Mouse (Mus musculus) c-Kit-positive CD71-negative TER-119-negative erythroid progenitor cells, embryonic 14.5 days (primary cell): ENCODE measurements at regions not wholly inside any gene's neighbourhood (a gene's known extent, or its start where the extent isn't known, plus 50 kb on each side); places are given as distances from the start of the nearest gene placed in this dataset.

Experiments
- DNase-seq: peaks from one replicate; pipeline ENCODE4 v3.0.0-alpha.2; 2013; ENCODE audit warnings: low read depth

DNA sequence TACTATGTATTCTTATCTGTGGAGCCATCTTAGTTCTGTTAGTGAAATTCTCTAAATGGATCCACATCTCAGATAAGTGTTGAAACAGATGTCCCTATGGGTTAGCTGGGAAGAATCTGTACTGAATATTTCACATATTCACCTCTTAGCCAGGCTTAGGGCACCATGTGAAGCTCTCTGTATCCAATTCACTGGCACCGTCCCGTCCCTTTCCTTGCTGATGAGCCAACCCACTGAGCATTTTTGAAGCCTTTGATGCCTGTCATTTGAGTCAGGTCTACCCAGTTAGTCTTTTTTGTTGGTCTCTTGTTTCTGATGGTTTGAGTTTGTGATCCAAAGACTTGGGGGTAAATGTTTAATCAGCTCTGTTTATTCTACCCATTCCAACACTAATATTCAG lies 88.9 kb upstream of the Bmper start:
- no peak for DNase-seq

DNA sequence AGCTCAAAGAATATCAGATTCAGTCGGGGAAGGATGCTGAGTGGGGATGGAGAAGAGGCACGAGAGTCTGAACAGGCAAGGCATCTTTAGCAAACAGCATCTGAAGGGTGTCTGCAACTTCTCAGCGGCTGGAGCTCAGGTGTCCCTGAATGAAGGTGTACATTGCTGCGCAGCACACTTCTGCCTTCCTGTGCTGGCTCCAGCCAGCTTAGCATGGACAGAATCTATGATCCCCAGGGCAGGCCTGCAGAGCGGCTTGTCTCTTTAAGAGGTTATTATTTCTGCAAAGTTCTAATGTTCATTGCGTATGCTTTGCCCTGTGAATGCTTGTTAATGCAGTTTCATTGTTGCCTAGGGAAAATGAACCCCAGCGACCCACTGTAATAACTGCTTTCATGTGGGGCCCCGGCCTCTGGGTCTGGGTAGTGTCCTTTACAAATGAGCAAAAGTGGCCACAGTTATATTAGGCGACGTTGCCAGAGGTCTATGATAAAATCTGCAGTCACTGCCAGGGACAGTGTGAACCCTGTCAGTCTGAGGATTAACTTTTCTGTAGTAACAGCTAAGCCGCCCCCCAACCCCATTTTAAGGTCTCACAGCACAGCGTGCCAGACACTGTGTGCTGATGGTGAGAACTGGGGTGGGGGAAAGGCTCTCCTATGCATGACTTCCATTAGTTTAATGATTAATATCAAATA lies 88.3 kb upstream of the Bmper start:
- no peak for DNase-seq

DNA sequence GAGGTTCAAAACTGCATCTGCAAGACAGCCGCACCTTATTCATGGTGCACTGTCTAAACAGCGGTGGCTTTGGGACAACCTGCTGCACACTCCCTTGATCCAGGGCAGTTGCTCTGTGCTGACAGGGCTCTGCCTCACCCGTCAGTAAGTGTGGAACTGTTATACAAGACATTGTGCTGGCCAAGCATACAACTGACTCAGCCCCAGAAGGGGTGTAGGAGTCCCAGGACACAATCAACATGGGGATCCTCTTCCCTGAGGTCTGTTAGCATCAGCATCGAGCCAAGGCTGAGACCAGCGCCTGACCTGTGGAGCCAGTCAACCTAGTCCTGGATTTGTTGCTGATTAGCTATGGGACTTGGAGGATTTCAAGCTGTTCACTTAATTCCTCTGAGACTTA lies 86.4 kb upstream of the Bmper start:
- no peak for DNase-seq

DNA sequence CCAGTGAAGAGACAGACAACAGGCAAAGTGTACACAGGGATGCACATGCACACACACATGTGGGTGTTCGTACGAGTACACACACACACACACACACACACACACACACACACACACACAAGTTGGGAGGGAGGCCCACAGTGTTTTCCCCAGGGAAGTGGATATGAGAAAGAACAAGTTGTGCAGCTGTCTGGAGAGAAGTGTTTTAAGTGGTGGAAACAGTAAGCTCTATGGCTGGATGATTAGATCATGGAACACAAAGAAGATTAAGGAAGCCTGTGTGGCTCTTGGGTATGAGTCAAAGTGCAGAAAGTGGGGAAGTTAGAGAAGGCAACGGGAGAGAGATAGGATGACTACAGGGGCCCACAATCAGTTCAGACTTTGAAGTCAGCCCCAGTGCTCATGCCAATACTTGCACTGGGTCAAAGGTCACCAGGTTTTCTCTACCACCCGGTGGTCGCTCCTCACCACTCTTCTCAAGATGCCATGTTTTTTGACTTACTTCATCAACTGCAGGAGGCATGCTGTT lies 85.1 kb upstream of the Bmper start:
- DNase-seq: no peak

DNA sequence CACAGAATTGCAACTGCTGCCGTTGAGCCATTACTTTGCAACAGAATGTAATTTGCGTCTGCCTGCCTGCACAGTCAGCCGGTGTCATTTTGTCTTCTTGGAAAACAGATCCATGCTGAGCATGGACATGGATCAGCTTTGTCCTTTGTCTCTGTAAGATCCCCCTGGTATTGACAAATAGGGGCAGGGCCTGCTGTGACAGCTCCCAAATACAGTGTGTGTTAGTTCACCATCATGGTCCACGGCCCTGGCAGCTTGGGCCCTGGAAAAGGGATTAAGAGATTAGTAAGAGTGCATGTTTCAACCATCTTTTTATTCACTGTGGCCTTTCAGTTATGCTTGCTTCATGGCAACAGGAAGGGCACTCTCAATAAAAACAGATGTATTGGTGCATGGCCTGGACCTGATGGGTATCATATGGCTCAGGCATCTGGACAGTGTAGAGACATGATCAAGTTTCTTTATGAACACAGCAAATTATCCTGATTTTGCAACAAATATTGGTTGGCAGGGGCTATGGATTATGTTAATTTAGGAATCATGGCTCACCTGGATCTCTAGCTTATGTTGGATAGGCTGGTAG lies 83.2 kb upstream of the Bmper start:
- no peak for DNase-seq

DNA sequence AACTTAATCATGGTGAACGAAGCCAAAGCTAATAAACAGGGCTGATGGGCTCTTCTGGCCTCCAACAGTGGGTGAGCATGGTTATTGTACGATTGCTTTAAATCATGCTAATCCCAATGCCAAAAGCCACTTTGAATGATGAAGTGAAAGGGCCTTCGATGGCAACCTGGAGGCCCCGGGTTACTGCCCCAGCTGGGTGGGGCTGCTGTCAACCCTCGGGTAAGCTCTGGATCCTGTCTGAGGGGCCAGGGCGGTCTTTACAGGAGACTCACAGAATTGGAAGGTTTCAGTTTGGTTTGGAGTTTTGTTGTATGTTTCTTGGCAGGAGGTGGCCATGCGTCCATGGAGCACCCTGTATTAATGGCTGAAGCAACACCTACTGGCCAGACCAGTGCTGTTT lies 78.6 kb upstream of the Bmper start:
- no peak for DNase-seq

DNA sequence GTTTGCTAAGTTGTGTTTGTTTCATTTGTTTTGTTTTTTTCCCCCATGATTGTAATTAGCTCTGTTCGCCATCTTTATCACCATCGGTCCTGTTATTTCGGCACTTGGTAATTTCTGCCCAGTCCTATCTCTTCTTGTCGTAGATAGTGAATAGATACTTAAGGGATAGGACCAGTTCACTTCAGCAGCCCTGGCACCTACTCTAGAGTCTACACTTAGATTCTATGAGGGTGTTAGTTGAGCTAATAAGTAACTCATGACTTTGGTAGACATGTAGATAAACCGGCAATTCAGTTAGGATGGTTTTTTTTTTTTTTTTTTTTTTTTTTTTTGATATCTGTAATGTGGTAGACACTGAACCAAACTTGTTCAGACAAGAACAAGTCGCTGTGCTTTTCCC lies 72.5 kb upstream of the Bmper start:
- DNase-seq: no peak

DNA sequence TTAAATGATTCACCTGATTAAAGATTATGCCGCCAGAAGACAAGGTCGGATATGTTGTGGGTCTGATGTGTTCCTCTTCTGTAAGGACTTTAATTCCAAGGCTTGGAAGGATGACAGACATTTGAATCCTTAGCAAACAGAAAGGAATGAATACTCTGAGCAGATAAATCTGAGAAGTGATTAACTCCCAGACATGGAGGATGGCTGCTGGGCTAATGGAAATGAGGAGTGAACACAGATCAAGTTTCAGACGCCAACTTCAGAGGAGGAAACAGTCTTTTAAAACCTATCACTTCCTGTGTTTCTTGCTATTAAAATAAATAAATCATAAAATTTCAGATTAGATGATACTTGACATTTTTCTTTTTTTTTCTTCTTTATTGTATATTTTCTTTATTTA lies 72.0 kb upstream of the Bmper start:
- DNase-seq: no peak

DNA sequence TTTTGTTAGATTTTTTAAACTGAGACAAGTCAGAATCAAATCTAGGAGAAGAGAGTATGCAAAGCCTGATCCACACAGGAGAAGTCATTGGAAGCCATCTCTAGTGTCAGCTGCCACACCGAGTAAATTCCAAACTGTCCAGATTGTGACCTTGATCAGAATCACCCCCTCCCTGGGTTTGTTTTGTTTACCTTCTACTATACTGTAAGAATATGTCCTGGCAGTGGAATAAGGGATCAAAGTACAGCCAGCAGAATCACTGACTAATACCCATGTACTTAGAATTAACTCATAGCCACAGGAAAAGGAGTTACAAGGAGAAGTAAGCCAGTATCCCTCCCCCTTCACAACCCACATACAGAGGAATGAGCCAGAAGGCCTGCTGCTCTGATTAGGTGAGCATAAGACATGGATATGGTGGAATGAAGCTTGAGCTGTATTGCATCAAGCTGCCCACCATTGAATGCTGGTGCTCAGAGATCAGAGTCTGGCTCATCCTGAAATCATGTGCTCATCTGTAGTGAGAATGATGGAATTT lies 70.9 kb upstream of the Bmper start:
- no peak for DNase-seq

DNA sequence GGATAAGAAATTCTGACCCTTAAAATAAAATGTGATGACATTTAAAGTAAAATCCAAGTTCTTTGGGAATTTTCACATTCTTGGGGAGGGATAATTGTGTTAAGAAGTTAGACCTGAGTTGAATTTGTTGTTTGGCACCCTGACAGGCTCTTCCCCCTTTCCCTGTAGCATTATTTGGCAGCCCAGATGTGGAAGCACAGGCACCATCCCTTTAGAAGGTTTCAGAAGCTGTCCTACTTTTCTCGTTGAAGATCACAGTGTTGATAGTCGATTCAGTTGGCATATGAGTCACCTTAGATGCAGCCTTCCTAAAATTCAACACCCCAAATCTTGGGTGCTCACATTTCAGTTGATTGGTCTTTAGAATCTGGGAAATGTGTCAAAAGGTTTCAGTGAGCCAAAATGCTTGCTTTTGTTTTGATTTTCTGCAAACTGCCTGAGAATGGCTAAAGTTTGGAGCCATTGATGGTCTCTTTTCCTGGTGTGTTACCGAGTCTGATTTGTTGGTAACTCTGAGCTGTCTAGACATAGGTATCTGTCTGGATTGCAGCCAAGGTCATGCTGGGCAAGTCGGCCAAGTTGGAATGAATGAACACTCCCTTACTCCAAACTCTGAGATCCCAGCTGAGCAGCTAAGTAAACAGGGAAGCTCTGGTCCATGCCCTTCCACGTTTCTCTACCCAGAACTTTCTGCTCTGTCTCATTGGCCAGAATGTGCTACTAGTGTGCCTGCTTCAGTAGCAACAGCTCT lies 65.9 kb upstream of the Bmper start:
- DNase-seq: no peak

DNA sequence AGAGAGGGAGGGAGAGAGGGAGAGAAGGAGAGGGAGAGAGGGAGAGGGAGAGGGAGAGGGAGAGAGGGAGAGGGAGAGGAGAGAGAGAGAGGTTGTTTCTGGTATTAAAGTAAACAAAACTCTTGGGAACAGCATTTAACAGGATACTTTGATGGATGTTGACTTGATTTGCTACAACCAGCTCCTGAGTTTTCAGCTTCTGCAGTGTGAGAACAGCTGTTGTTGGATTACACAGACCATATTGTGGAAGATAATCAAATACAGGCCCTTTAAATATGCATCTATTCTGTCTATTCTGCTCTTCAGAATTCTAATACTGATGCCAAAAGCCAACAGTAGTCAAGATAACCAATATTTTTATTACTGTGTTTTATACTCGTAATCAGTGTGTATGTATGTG lies 64.4 kb upstream of the Bmper start:
- no peak for DNase-seq

DNA sequence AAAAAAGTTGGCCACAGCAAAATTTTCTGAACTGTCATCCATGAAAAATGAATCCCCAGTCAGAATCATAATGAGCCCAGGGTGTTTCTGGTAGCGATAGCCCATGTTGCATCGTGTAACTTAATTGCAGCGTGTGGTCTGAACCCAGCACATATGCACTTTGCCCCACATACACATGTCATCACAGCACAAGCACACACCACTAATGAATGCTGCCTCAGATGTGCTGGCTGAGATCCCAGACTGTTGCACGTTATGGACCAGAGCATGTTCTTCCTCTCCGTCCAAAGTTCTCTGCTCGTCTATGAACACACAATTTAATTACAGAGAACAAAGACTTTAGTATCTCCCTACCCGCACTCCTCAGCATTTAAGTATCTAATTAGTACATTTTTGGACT lies 61.5 kb upstream of the Bmper start:
- no peak for DNase-seq

DNA sequence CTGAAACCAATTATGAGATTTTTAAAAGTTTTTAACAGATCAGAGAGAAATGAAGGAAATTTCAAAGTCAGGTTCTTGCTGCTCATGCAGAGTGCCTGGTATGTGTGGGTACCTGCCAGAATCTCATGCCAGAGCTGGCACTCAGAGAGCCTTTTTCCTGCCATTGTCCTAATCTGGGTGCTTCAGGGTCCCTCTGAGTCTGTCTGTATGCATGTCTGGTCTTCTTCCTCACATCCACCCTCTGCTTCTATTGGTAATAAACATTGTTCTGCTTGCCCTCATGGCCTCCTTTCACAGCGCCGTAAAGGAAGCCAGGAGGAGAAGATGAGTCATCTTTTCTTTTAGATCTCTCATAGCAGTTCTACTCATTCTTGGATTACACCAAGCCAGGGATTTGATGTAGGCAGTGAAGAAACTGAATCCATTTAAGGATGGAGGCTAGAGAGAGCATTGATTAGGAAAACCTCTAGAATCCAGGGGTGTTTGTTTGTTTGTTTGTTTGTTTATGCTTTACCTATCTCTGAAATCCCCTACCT lies 55.8 kb upstream of the Bmper start:
- DNase-seq: no peak

DNA sequence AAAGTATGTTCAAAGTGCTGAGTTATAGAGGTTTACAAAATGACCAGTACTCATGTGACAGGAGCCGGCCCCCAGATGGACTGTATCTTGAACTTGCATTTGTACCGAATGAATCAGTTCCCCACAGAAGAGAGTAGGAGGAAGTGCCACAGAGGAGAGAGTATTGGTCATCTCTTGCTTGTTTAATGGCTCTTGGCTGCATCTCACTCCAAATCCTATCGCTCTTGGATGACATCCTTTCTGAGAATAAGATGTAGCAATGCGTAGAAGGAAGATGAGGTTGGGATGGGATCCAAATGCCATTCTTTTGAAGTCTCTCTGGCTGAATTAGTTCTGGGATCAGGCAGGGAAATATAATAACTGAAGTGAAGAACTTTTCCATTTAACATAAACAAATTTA lies 55.2 kb upstream of the Bmper start:
- no peak for DNase-seq

DNA sequence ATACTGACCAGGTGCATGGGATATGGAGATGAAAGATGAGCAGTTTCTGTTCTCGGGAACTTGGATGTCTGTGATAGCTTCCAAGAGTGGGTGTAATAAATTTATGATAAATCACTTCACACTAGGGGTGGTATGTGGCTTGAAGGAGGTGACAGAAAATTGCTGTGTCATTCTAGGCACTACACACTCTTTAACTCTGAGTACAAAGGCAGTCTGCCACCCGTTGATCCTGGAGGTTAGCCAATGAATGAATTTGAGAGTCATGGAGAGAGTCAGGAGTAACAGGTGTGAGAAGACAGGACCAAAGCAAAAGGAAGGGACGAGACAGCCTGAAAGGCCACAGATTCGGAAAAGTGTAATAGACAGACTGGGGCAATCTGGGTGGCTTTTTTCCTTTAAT lies 54.7 kb upstream of the Bmper start:
- DNase-seq: no peak

DNA sequence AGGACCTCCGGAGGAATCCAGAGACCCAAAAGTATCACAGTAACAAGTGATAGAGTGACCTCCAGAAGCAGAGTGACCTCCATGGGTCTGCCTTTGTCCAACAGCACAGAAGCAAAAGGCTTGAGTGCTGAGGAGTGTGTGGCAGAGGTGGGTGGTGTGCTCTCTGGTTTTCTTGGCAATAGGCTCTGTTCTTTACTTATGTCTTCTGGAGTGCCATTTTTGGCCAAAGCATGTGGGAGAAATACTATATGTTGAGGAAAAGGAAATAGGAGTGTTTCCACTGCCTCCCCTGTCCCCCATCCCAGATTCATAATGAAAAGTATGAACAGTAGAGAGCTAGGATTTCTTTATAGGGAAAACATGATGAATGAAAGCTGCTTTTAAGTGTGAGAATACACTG lies 51.5 kb upstream of the Bmper start:
- no peak for DNase-seq
